Mouse (Mus musculus) mammary gland, adult 2 months (tissue): Measurements from ENCODE around the gene Bad. TPM values are rescaled to one million over a fixed set of nuclear protein-coding genes. Genes with fewer than 3 reads are reported as not detected.

ENCODE experiments used
- polyA plus RNA-seq: library from polyadenylated mRNA; depleted of rRNA; stranded (reverse); fragments of >200 nt; gene quantifications from 2 replicates; pipeline ENCODE4 v1.2.3, GENCODE M21; 2012; ENCODE audit warnings: low replicate concordance; rRNA removed

The Bad gene
- 43.2 and 81.2 TPM in 2 replicates for polyA plus RNA-seq

DNA sequence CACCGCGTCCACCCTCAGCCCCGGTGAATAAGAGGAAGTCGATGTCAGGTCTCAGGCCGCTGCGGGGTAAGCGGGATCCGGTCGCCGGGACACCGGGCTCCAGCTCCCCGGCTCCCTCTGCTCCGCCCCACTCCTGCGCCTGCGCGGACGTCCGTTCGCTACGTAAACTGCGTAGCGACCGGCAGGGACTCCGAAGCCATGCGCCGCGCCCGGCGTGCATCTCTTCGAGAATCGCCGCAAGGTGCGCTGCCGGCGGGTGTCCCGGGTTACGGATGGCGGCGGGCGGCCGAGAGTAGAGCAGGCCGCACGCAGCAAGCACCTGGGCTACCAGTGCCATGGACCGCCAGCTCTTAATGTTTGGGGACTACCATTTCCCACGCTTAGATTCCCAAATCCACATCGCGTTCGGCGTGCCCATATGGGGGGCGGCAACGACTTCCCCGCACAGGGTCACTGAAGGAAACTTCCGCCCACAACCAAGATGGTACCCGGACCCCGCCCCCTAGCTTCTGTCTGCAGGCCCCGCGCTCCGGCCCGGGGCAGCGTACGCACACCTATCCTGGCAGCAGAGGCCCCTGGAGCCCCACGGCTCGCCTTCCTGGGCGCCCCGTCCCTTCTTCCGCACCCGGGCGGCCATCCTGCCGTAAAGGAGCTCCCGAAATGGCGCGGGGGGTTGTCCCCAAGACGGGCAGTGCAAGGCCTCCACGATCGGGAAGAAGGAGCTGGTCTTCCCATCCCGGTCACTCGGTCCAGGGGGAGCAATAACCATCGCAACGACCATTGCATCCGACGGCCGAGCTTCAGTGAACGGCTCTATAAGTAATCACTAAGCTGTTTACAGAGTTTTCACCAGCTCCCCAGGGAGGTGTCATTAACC lies at the start of gene Bad:
Gene Bad (plus strand): TSS at position 490 of the 877 bp plus-strand sequence.

DNA sequence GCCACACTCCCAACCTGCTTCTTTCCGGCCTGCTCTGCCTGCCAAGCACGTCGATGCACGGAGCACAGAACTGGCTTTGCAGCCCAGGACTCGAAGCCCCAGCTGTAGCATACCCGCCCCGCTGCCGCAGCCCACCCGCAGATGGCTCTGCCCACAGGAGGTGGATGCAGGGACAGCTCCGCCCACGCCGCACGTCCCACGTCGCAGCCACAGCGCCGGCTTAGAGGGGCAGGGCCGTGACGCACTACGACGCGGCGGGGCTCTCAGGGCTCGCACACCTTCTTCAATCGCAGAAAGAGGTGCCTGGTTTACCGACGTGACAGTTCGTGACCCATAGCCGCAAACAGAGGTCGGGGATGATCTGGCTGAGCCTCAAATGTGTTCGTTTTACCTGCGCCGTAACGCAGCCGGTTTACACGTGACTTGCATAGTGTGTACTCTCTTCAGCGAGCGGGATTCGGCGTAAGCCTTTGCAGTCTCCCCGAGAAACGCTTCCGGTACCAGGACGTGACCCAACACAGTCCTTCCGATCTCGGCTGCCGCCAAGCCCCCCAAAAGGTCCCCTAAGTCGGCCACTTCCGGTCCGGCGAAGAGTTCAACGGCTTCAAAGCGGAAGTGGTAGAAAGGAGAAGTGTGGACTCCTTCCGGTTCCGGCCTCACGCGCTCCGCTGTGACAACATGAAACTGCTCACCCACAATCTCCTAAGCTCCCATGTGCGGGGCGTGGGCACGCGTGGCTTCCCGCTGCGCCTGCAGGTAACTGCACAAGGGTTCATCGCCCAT lies 32.0 kb upstream of the Bad start, which contains the start of the genes Trmt112 and Prdx5:
Gene Trmt112 (plus strand): TSS at position 192 of the 783 bp plus-strand sequence.
Gene Prdx5 (minus strand): TSS at position 600 of the 783 bp plus-strand sequence.

DNA sequence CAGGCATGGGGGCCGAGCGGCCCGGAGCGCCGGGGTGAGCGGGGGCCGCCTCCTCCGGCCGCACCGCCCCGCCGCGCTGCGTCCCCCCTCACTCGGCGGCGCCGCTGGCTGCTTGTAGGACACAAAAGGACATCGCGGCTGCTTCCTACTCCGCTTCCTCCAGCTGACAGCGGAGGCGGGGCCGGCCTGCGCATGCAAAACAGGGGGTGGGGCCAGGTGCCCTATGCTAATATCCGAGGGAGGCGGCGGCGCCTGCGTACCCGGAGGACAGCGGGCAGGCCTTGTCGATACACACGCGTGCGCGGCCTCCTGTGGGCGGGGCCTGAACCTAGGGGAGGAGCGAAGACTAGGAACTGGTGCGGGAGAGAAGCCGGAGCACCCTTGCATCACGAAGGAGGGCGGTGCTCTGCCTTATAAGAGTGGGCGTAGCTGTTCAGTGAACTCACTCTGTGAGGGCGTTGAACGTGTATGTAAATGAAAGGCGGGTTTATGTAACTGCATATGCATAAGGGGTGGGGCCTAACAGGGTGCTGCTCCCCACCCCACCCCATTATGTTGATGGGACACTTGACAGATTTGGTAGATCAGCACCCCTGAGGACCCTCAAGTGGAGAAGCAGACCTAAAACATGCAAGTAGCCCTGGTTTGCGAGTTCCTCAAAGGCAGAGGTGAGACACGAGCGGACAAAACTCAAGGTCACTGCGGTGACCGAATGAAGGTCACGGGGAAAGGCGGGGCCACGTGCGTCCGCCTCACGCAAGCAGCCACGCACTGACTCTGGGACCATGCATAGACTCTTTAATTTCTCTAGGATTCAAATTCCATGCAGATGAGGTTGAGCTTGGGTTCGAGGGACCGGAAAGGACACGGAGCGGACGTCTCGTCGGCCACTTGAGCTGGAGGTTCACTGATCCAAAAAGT lies 19.8 kb upstream of the Bad start, which contains the start of gene Esrra:
Gene Esrra (minus strand): TSS at position 167 of the 921 bp plus-strand sequence.

DNA sequence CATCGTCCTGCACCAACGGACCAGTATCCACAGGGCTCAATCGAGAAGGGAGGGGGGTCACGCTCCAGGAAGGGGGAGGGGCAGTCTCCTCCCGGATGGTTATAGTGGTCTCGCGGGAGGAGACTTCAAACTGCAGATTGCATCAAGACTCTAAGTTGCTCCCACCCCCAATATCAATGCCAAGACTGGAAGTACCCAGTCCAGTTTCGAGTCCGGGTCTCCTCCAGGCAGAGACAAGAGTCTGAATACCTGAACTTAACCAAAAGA lies 16.4 kb upstream of the Bad start, which contains the start of gene Catsperz:
Gene Catsperz (minus strand): TSS at position 74 of the 267 bp plus-strand sequence.

DNA sequence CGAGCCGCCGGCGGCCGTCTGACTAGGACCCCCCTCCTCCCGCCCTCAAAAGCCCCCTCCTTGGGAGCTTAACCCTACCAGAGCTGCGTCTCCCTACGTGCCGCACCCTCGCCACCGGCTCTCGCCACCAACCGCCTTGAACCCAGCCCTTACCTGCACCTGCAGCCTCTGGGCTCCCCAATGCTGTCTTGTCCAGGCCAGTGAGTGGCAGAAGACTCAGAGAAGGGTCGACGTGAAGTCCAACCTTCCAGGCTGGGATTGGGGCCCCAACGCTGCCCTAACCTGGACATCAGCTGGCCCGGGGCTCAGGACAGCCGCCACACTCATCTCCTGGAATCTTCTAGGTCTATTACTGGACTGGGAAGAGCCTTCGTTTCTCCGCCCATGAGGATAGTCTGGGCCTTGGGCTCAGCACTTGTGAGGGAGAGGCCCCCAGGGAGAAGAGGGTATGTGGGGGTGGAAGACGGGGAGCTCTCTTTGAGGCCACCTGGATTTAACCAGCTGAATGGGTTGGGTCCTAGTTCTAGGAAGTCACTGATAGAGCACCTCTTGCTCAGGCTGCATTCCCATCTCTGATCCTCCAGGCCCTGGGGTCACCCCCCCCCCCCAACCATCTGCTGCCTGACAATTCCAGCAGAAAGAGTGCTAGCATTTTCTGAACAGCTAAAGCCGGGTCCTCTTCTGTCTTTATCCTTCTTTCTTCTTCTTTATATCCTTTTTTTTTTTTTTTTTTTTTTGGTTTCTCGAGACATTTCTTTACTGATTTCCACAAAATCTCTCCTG lies 7.3 kb upstream of the Bad start, which contains the start of gene Kcnk4:
Gene Kcnk4 (minus strand): TSS at position 321 of the 783 bp plus-strand sequence.

DNA sequence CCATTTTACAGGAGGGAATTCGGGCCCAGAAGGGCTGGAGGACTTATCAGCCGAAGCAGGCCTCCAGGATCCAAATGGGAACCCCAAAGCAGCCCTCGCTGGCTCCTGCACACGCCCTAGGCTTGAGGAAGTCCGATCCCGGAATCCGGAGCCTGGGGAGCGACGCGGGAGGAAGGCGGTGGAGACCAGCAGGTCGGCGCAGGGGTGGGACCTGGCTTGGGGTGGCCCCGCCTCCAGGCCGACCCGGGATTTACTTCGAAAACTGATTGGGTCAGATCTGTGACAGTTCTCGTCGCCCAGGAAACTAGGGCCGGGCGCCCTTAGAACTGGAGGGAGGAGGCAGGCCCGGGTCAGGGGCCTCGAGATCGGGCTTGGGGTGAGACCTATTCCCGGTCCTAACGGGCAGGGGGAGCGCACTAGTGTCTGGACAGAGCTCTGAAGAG lies 609 bp downstream of the Bad start, which contains the start of gene Gpr137:
Gene Gpr137 (minus strand): TSS at position 232 of the 443 bp plus-strand sequence.

DNA sequence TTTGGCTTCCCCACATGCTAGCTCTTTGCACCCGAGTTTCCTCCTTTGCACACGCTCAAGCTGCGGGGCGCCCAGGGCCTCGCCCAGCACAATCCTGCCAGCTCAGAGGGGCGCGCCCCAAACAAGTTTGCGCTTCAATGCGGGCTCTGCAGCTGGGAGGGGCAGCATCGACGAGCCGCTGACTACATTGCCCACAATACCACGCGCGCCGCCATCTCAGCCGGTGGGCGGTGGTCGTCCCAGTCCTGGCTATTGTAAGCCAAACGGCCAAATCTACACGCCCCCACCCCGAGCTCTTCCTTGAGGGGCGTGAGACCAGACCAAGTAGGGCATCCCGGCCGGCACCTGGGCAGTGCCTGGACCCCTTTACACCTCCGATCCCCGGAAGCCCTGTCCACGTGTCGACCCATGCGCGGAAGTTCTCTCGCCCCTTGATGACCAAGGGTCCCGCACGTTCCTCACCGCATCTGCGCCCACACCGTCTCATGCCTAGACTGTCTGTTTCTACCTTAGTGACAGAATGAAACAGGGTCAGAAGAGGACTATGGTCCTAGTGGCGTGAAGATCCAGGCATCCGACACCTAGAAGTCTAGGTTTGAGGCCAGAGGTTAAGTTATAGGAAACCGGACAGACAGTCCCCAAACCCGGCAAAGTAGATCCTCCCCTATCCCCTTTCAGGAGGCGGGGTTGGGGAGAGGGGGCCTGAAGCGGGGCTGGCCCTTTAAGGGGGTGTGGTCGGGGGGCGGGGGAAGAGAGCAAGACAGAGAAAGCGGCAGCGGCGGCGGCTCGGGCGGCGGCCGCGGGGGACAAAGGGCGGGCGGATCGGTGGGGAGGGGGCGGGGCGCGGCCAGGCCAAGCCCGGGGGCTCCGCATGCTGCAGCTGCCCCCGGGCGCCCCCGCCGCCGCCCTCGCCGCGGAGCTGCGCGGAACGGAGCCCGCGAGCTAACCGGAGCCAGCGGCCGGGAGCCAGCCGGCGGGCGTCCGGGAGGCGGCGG lies 32.8 kb downstream of the Bad start, which contains the start of gene Ppp1r14b:
Gene Ppp1r14b (plus strand): TSS at position 758 of the 995 bp plus-strand sequence.

DNA sequence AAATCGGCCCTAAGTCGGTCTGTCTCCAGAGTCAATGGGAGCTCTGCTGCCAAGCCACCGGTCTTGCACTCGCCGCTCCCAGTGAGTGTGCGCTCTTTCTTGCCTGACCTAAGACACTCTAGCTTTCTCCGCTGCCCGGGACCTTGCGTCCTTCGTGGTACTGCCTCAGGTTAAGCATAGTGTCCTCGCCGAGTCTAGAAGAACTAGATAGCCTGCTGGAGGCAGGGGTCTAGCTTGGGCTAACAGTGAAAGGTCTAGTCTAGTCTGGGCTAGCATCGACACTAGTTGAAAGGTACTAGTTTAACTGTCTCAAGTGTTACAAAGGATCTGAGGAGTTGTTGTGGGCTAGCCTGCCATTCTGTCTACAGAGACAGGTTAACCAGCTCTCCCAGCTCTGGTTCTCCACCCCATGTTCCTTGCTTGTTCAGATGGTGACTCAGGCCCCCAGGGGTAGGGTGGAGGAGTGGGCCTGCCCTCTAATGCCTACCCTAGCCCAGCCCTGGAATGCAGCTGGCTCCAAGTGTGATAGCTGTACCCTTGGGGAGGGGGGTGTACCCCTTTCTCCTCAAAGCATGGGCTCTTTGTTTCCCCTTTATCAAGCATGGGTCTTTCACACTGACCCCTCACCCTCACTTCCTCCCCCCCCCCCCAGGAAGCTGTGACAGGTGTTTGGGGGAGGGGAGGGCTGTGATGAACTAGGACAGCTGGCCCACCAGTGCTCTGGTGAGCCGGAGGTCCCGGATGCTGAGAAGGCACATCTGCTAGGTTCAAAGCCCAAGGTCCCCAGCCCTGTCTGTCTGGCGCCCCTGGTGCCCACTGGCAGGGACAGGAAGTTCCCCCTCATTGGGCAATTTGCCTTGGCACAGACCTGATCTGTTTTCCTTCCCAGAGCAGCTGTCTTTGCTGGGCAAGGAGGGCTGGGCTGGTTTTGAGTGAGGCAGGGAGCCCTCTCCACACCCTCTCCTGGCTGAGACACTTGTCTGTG lies 34.2 kb downstream of the Bad start, which contains the start of gene Plcb3:
Gene Plcb3 (minus strand): TSS at position 934 of the 985 bp plus-strand sequence.

DNA sequence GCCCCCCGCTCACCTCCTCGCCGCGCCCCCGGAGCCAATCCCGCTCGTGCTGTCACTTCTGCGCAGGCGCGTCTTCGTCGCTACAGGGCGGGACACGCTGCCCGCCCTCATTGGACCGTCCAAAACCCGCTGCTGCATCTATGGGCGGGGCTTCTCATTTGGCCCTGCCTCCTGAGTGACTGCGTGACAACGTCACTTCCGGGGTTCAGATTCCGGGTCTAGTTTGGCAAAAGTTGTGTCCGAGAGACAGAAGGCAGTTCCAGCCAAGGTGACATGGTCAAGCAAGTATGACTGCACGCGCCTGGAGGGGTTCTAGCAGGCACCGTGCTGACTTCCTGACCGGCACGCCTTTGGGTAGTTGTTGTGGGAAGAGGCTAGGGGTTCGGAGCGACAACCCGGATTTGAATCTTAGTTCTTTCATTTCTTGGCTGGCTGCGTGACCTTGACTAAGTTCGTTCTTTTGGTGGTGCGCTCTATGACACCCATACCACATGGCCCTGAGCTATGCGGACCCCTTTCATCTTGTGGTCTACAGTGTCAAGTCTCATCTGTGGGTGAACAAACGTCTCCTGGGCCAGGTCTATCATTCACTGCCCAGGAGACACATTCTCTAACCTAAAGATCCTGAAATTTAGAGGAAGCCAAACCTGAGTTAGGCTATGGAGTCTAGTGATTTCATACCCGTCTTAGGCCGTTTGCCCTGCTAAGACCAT lies 38.9 kb downstream of the Bad start, which contains the start of gene Fkbp2:
Gene Fkbp2 (minus strand): TSS at position 121 of the 713 bp plus-strand sequence.

DNA sequence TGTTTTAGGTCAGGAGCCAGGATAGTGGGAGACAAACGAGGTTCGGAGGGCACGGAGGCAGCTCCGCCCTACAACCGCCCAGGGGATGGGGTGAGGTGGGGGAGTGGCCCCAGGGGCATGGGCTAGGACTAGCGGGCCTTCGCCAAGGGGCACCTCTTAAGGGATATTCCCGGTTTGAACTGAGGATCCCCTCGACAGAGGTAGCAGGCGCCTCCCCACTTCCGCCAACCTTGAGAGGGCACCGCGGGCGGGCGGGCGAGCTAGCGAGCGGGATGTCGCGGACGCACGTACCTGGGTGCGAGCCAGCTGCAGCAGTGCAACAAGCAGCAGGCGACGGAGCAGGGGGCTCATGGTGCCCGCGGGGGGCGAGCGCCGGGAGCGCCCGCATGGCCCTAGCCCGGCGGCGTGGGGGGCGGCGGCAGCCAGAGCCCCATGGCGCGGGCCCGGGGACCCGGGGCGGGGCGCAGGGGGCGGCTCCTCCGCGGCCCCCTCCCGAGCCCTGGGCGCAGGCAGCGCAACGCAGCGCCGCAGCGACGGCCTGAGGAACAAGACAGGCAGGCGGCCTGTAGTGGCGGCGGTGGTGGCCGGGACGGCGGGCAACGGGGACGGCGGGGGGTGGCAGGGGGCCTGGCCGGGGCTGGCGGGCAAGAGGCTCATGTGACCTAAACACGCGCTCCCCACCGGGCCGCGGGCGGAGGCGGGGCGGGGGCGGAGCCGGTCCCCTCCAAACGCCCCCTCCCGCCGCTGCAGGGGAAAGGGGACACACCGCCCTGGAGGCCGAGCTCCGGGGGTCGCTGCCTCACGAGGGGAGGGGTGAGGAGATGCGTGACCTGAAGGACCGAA lies 45.6 kb downstream of the Bad start, which contains the start of gene Vegfb:
Gene Vegfb (minus strand): TSS at position 591 of the 843 bp plus-strand sequence.

DNA sequence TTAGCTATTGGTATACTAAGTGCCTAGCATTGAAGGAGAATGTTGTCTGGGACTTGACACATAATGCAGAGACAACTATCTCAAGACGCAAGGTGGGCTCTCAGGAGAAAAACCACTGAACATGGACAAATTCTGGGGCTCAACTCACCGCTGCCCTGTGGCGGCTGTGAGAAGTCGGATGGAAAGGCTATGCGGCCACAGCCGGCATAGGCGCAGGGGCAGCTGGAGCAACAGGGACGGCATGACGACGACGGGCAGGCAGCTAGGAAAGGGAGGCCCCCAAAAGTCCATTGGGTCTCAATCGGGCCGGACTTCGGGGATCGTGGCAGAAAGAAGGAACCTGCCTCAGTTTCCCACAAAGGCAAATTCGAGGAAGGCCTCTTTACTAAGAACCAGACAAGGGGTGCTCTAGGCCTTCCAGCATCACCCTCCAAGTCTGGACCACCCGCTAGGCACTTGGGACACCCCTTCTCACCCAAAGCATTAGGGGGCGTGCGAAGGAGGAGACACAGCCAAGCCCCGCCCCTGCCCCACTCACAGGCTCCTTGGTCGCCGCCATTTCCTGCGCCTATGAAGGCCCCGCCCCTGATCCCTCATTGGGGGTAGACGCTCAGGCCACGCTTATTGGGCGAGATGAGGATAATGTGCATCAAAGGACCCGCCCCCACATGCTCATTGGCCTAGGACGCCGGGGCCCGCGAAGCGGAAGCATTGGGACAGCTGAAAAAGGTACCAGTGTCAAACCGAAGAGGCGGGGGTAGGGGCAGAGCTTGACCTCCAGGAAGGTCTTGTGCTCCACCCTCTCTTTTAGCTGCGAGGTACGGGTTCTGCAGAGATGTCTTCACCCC lies 50.6 kb downstream of the Bad start, which contains the start of gene Dnajc4:
Gene Dnajc4 (minus strand): TSS at position 562 of the 848 bp plus-strand sequence.

DNA sequence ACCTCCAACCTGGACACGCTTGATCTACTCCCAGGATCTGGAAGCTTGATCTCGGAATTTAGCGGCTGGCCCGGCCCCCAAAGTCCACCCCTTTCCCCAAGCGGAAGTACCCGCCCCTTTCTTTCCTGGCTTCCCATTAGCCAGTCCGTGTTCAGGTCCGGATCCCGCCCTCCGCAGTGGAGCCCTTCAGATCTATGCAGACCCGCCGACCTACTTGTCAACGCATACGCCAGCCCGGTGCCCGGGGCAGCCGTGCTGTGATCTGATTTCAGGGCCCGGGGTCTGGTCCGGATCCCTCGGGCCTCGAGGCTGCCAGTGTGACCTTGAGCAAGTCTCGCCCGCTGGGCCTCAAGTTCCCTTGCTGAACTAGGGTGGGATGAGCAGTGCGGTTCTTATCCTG lies 54.3 kb downstream of the Bad start, which contains the start of the genes Nudt22 and Trpt1:
Gene Nudt22 (minus strand): TSS at position 112 of the 400 bp plus-strand sequence.
Gene Trpt1 (plus strand): TSS at position 126 of the 400 bp plus-strand sequence.

